Mouse (Mus musculus) ES-Bruce4 (cell line): ENCODE results near the gene Col6a6. TPM values are rescaled to one million over a fixed set of nuclear protein-coding genes. Genes with fewer than 3 reads are reported as not detected.

Experiments used
- H3K27ac ChIP-seq: 2 replicates; pipeline ENCODE4 v1.5.1; 2012; ENCODE audit warnings: low read length, inconsistent platforms; ENCODE audit not compliant: insufficient read depth
- H3K27me3 ChIP-seq: 2 replicates; pipeline ENCODE4 v1.6.1; 2012; ENCODE audit warnings: mild to moderate bottlenecking, low read length, inconsistent platforms; ENCODE audit not compliant: control insufficient read depth, poor library complexity, insufficient read depth, severe bottlenecking
- H3K36me3 ChIP-seq: 2 replicates; pipeline ENCODE4 v1.6.1; 2012; ENCODE audit warnings: inconsistent platforms, mild to moderate bottlenecking, low read length, moderate library complexity; ENCODE audit not compliant: control insufficient read depth, poor library complexity, insufficient read depth, severe bottlenecking
- H3K4me1 ChIP-seq: one replicate; pipeline ENCODE4 v1.8.1; 2011; ENCODE audit warnings: low read length; ENCODE audit not compliant: control insufficient read depth, insufficient read depth
- H3K4me3 ChIP-seq: 2 replicates; pipeline ENCODE4 v1.5.1; 2011; ENCODE audit warnings: low read depth, mild to moderate bottlenecking, low read length
- H3K9ac ChIP-seq: 2 replicates; pipeline ENCODE4 v1.6.1; 2012; ENCODE audit warnings: low read depth, mild to moderate bottlenecking, inconsistent platforms; ENCODE audit not compliant: poor library complexity, severe bottlenecking
- H3K9me3 ChIP-seq: replicated peaks from 2 replicates; pipeline ENCODE4 v1.6.1; 2012; ENCODE audit warnings: mild to moderate bottlenecking, low read length, inconsistent platforms; ENCODE audit not compliant: control insufficient read depth, poor library complexity, insufficient read depth, severe bottlenecking
- CTCF ChIP-seq: IDR thresholded peaks from one replicate; pipeline ENCODE4 v1.8.1; 2011; ENCODE audit warnings: low read depth, low read length
- EP300 ChIP-seq: IDR thresholded peaks from 2 replicates; pipeline ENCODE4 v1.6.1; 2011; ENCODE audit warnings: low read depth, low read length; ENCODE audit not compliant: insufficient read depth
- POLR2A ChIP-seq: IDR thresholded peaks from one replicate; pipeline ENCODE4 v1.8.1; 2011; ENCODE audit warnings: low read length; ENCODE audit not compliant: insufficient read depth
- polyA plus RNA-seq: library from polyadenylated mRNA; stranded (reverse); fragments of >200 nt; gene quantifications from 2 replicates; pipeline ENCODE4 v1.2.4, GENCODE M21; 2011; ENCODE audit warnings: low read depth; ENCODE audit not compliant: missing spikeins, insufficient read depth, insufficient read length

The Col6a6 gene
- polyA plus RNA-seq, 1 experiment, result not detected

DNA sequence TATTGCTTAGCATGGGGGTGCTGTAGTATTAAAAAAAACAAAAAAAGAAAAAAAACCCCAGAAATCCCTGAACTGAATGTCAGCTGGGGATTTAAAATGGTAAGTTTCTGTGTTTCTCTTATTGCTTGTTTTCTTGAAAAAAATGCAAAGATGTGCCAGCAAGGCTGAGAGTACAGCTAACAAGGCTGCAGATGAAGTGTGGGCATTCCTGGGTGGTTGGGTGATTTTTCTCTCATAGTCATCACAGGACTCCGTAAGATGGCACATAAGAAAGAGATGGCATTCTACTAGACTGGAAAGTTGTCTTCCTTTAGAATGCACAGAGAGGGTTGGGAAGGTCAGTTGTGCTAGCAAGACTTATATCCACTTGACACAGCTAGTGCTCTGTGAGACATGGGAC lies 122.9 kb downstream of the Col6a6 start:
- Histone ChIP-seq H3K36me3 (no peaks in the 10 kb centered on the region), H3K4me3 (no peak overlapping the region), H3K27me3 (no peaks in the 10 kb centered on the region), H3K9me3 (no peaks in the 10 kb centered on the region), H3K9ac (no peak overlapping the region), H3K4me1 (no peaks in the 10 kb centered on the region), H3K27ac (no peak overlapping the region)
- no peak for TF ChIP-seq CTCF
- TF ChIP-seq POLR2A, result no peak
- TF ChIP-seq EP300, result no peak

DNA sequence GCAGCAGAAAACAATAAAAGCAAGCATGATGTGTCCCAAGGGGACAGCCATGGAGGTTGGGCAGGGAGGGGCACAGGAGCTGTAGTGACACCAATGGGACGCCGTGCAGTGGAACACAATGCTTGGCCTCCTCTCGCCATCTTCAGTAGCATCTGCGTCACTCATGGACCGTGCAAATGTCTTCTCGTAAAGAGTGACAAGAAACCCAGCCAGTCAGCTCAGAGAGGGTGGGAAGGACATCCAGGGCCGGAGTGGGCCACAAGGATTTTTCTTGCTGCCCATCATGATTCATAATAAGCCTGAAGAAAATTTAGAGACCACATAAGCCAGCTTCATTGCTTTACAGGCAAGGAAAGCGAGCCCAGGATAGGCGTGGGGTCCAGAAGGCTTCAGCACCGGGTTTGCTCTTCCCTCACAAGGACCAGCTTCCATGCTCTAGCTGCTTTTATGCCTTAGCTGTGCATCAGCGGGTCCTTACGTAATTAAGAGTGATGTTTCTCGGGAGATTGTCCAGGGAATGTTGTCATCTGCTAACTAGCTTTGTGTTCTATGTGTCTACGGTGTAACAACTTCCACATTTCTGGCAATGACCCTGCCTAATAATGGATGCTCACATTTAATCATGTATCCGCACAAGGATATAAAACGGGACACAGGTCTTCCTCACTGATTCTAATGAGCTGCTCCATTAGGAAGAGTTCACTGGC lies 123.6 kb downstream of the Col6a6 start:
- H3K4me1 ChIP-seq, result no peaks in the 10 kb centered on the region
- no peak overlapping the region for H3K4me3 ChIP-seq
- no peaks in the 10 kb centered on the region for H3K36me3 ChIP-seq
- no peaks in the 10 kb centered on the region for H3K9me3 ChIP-seq
- H3K27me3 ChIP-seq, result no peaks in the 10 kb centered on the region
- H3K27ac ChIP-seq, result no peak overlapping the region
- TF ChIP-seq POLR2A (no peak), EP300 (no peak), CTCF (no peak)
- no peak overlapping the region for H3K9ac ChIP-seq

GRCm38 (mm10) chr9:105701966-105702365 lies 126.0 kb downstream of the Col6a6 start:
- Histone ChIP-seq H3K4me3 (no peak overlapping the region), H3K27me3 (no peaks in the 10 kb centered on the region), H3K9ac (no peak overlapping the region), H3K36me3 (no peaks in the 10 kb centered on the region), H3K27ac (no peak overlapping the region), H3K4me1 (no peaks in the 10 kb centered on the region), H3K9me3 (no peaks in the 10 kb centered on the region)
- TF ChIP-seq POLR2A (no peak), EP300 (no peak), CTCF (no peak)

DNA sequence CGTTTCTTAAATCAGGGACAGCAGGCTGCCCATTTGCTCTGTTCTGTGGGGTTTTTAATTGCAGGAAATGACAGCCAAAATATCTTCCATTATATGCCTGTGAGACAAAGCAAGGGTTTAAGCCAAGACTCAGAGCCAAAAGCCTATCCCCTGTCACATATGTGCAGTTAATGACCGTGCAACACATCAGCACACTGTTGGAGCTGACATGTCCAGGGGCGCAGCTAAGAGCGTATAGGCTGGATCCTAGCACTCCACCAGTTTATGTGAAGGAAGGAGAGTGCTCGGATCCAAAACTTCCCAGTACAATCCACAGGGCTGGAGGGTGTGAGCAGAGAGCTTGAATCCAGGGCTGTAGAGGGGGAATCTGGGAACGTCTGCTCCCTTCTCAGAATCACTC lies 127.3 kb downstream of the Col6a6 start:
- TF ChIP-seq POLR2A, result no peak
- no peak for TF ChIP-seq CTCF
- TF ChIP-seq EP300, result no peak
- no peak overlapping the region for H3K27ac ChIP-seq

DNA sequence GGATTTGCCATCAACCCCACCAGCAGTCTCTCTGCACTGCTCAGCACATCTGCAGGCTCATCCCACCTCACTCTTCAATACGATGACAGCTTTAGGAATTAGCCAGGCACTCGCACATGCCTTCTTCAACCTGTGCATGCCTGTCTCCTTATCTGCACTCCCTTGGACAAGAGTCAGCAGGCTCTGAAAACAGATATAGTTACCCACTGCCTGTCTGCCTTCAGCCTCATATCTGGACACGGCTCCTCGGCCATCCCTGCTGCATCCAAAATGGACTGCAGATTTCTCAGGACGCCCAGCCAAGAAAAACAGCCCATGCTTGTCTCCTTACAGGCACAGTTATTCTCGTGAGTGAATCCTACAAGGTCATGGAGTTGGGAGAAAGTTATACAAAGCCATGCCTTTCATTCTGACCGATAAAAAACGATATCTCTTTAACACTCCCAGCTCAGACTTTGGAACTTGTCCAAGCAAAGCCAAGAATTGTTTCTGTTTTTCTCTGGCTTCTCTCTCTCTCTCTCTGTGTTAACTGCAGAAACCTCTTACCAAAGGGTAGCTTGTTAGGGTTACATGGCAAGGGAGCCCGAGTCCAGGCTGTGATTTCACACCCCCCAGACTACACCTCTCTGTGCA lies 130.1 kb downstream of the Col6a6 start:
- Histone ChIP-seq H3K9me3 (no peaks in the 10 kb centered on the region), H3K36me3 (no peaks in the 10 kb centered on the region), H3K9ac (no peak overlapping the region), H3K27me3 (no peaks in the 10 kb centered on the region), H3K27ac (no peak overlapping the region), H3K4me3 (no peak overlapping the region), H3K4me1 (no peaks in the 10 kb centered on the region)
- TF ChIP-seq EP300 (no peak), POLR2A (no peak), CTCF (no peak)

More for the DNA sequence above, 127.3 kb downstream of the Col6a6 start:
- Histone ChIP-seq H3K4me3 (no peak overlapping the region), H3K27me3 (no peaks in the 10 kb centered on the region), H3K36me3 (no peaks in the 10 kb centered on the region), H3K9me3 (no peaks in the 10 kb centered on the region), H3K9ac (no peak overlapping the region), H3K4me1 (no peaks in the 10 kb centered on the region)

DNA sequence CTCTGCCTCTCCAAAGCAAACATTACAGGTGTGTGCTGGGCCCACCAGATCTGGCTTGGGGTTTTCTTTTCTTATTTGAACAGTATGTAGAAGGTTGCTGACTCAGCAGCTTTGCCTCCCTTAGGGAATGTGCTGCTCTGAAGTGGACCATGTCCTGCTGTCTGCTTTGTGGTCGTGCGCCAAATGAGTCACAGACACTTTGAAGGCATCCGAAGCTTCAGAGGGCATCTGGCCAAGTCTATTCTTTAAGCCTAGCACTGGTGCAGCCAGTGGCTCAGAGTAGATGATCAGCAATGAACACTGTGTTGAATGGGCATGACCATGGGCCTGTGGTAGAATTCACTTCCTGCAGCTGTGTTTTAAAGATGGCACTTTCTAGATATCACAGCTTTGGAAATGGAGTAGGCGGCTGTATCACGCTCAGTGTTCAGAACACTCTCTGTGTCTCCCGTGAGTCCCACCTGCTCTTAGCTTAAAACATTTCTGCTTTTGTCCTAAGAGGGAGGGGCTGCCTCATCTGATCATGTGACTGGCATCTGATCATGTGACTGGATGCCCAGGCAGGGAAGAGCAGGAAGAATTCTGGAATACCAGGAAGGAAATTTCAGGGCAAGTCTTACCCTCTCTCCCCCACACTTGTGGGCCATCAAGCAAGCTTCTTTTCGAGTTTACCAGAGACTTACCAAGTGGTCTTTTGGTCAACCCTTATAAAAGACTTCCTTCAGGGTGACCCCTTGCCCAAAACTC lies 131.0 kb downstream of the Col6a6 start:
- Histone ChIP-seq H3K27me3 (no peaks in the 10 kb centered on the region), H3K4me1 (no peaks in the 10 kb centered on the region), H3K9me3 (no peaks in the 10 kb centered on the region), H3K4me3 (no peak overlapping the region), H3K9ac (no peak overlapping the region), H3K36me3 (no peaks in the 10 kb centered on the region), H3K27ac (no peak overlapping the region)
- no peak for TF ChIP-seq POLR2A
- no peak for TF ChIP-seq CTCF
- no peak for TF ChIP-seq EP300
